Mouse (Mus musculus): ENCODE measurements around the gene Cops3. TPM values are rescaled to one million over a fixed set of nuclear protein-coding genes. Genes with fewer than 3 reads are reported as not detected.

Gene Cops3
- polyA plus RNA-seq, 1 experiment, result 79.9 TPM

- 69% methylated on average over 6 of the region's 6 CpGs for WGBS
- TF ChIP-seq POLR2A (IDR thresholded peaks at IDR 0.05; ENCODE audit: borderline replicate concordance, control insufficient read depth, low read depth, low read length) (no peak), CTCF (IDR thresholded peaks at IDR 0.05; ENCODE audit: control insufficient read depth, insufficient read depth, low read length) (no peak)
- no peak overlapping the region for H3K4me3 ChIP-seq (replicated peaks; ENCODE audit: control insufficient read depth, low read depth, low read length)
Measured at GRCm38 (mm10) chr11:59769738-59770137, 69.9 kb downstream of the Cops3 start.

GRCm38 (mm10) chr11:59769307-59769706, 70.3 kb downstream of the Cops3 start:
- WGBS, result 79% methylated on average over 2 of the region's 2 CpGs

More at GRCm38 (mm10) chr11:59769738-59770137, 69.9 kb downstream of the Cops3 start:
- no peaks in the 10 kb centered on the region; the same call in 1 of the 2 replicates for H3K4me1 ChIP-seq (ENCODE audit: control insufficient read depth, insufficient read depth, low read length)
- H3K27ac ChIP-seq (ENCODE audit: control insufficient read depth, insufficient read depth, low read depth, low read length, poor library complexity), result no peak overlapping the region

More at GRCm38 (mm10) chr11:59769307-59769706, 70.3 kb downstream of the Cops3 start:
- TF ChIP-seq POLR2A (IDR thresholded peaks at IDR 0.05; ENCODE audit: borderline replicate concordance, control insufficient read depth, low read depth, low read length) (no peak), CTCF (IDR thresholded peaks at IDR 0.05; ENCODE audit: control insufficient read depth, insufficient read depth, low read length) (no peak)
- Histone ChIP-seq H3K4me3 (replicated peaks; ENCODE audit: control insufficient read depth, low read depth, low read length) (no peak overlapping the region), H3K27ac (ENCODE audit: control insufficient read depth, insufficient read depth, low read depth, low read length, poor library complexity) (no peak overlapping the region), H3K4me1 (ENCODE audit: control insufficient read depth, insufficient read depth, low read length) (no peaks in the 10 kb centered on the region; the same call in 1 of the 2 replicates)

Other genes starting within 250 kb of the Cops3 start
- gene Olfr223, start 246.5 kb downstream of the Cops3 start, polyA plus RNA-seq (2011; ENCODE audit: insufficient read depth, insufficient read length, low replicate concordance, missing spikeins), result not detected in 2 replicates
- 25.7 and 41.6 TPM in 2 replicates for gene Mprip, start 178.5 kb downstream of the Cops3 start, polyA plus RNA-seq (2011; ENCODE audit: insufficient read depth, insufficient read length, low replicate concordance, missing spikeins)
- not detected in 2 replicates for gene Pld6, start 52.2 kb downstream of the Cops3 start, polyA plus RNA-seq (2011; ENCODE audit: insufficient read depth, insufficient read length, low replicate concordance, missing spikeins)
- gene Flcn, start 29.8 kb downstream of the Cops3 start, polyA plus RNA-seq (2011; ENCODE audit: insufficient read depth, insufficient read length, low replicate concordance, missing spikeins), result 10.0 and 20.5 TPM in 2 replicates
- 6.2 and 8.2 TPM in 2 replicates for gene Nt5m, start 391 bp downstream of the Cops3 start, polyA plus RNA-seq (2011; ENCODE audit: insufficient read depth, insufficient read length, low replicate concordance, missing spikeins)
- 8.4 and 10.2 TPM in 2 replicates for gene Med9, start 108.4 kb upstream of the Cops3 start, polyA plus RNA-seq (2011; ENCODE audit: insufficient read depth, insufficient read length, low replicate concordance, missing spikeins)
- 2.5 TPM in 1 of 2 replicates, not detected in the other for gene Rasd1, start 125.1 kb upstream of the Cops3 start, polyA plus RNA-seq (2011; ENCODE audit: insufficient read depth, insufficient read length, low replicate concordance, missing spikeins)
- 3.7 TPM in 1 of 2 replicates, not detected in the other for gene Pemt, start 206.7 kb upstream of the Cops3 start, polyA plus RNA-seq (2011; ENCODE audit: insufficient read depth, insufficient read length, low replicate concordance, missing spikeins)

All from bone marrow, adult 2 months (tissue).